Comparison of ENCODE assay signal across 8 mouse cellular contexts in the genomic region with DNA sequence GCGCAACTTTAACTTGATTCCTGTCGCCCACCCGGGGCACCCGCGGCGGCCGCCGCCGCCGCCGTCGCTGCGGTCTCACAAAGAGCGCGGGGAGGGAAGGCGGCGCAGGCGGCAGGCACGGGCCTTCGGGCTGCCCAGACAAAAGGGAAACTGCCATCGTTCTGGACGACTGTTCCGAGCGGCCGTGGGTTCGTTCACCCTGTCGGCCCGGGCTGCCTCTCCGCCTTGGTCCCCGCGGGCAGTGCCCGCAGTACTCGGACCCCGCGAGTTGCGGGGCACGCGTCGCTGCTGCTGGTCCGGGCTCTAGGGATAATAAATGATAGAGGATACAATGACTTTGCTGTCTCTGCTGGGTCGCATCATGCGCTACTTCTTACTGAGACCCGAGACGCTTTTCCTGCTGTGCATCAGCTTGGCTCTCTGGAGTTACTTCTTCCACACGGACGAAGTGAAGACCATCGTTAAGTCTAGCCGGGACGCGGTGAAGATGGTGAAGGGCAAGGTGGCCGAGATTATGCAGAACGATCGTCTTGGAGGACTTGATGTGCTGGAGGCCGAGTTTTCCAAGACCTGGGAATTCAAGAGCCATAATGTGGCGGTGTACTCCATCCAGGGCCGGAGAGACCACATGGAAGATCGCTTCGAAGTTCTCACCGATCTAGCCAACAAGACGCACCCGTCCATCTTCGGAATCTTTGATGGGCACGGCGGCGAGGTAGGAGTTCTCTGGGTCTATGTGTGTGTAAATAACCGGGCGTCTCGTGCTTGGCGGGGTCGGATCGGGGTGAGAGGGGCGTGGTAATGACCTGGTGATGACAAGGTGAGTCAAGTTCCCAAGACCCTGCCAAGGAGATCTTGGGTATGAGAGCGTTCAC. TPM values are rescaled to one million over a fixed set of nuclear protein-coding genes. Genes with fewer than 3 reads are reported as not detected.
DNase-seq lines count a peak whose midpoint lies in the region; TF ChIP-seq lines count a peak whose summit lies in the region.

No protein-coding gene starts in this region.

- H3K36me3 ChIP-seq in CH12.LX (replicated peaks in 1 of 2; ENCODE audit: control insufficient read depth in 1 of 2, insufficient read depth in 1 of 2, low read length in 1 of 2): no peaks in the 10 kb centered on the region
- no peaks in the 10 kb centered on the region for H3K36me3 ChIP-seq in kidney, adult 2 months (ENCODE audit: control insufficient read depth, insufficient read depth, low read length)

- no peak for TF ChIP-seq CTCF in CH12.LX (conservative IDR thresholded peaks at IDR 0.05 in 1 of 2, IDR thresholded peaks at IDR 0.05 in 1 of 2; ENCODE audit: low read depth in 2 of 2, low read length in 2 of 2)
- no peak for TF ChIP-seq CTCF in kidney, adult 2 months (conservative IDR thresholded peaks at IDR 0.05; ENCODE audit: insufficient read depth, insufficient read length, low read depth, low read length)

- intact Hi-C loops in gastrocnemius, postnatal 14 days (cut with DNase I; ENCODE audit: low total_unique reads): no loop called here

- DNase-seq in 3T3-L1 (ENCODE audit: low read depth, low spot score): peak; percentile 45
- peak; percentile 21 for DNase-seq in CH12.LX (ENCODE audit: extremely low read depth)
- DNase-seq in c-Kit-positive CD71-positive TER-119-negative erythroid progenitor cells, embryonic 14.5 days (ENCODE audit: low read depth): peak; percentile 33
- peak; percentile 11 for DNase-seq in gastrocnemius, postnatal 14 days
- peak; percentile 47 for DNase-seq in kidney, adult 2 months
- peak; percentile 5 for DNase-seq in lung, postnatal 10 days
- DNase-seq in spleen, postnatal 14 days (ENCODE audit: low spot score in 2 of 2): peak; percentile 20 to 45
- no peak for DNase-seq in right cerebral cortex, adult 18-20 months

- dilution Hi-C loops in CH12.LX (cut with MboI; ENCODE audit: extremely low pct_ligation_motif_present, extremely low pct_unique_long_range_greater_than_20kb, low sequenced_read_pairs): no loop called here

- in situ Hi-C loops in CH12.LX (cut with MboI; ENCODE audit: low pct_ligation_motif_present, low pct_unique_long_range_greater_than_20kb, low sequenced_read_pairs): no loop called here

- H3K4me1 ChIP-seq in CH12.LX (ENCODE audit: control insufficient read depth in 1 of 2, insufficient read depth in 2 of 2): peaks cover 4 to 26% of the 10 kb centered on the region in 2 experiments
- peaks cover 4% of the 10 kb centered on the region; the same call in 1 of the 2 replicates for H3K4me1 ChIP-seq in kidney, adult 2 months (ENCODE audit: control insufficient read depth, insufficient read depth, low read length)

- no peak for TF ChIP-seq RAD21 in CH12.LX (IDR thresholded peaks at IDR 0.05; ENCODE audit: low read depth, low read length)

- H3K4me2 ChIP-seq in CH12.LX (ENCODE audit: insufficient read depth, low read depth, poor library complexity, severe bottlenecking): peak overlapping the region; percentile 80

- no peaks in the 10 kb centered on the region for H3K79me2 ChIP-seq in CH12.LX (replicated peaks; ENCODE audit: control insufficient read depth, extremely low read depth, insufficient read depth, poor library complexity, severe bottlenecking)

- H3K27me3 ChIP-seq in CH12.LX (replicated peaks): peaks cover 15% of the 10 kb centered on the region
- no peaks in the 10 kb centered on the region for H3K27me3 ChIP-seq in kidney, adult 2 months (replicated peaks; ENCODE audit: control insufficient read depth, insufficient read depth, low read length)

- peak overlapping the region; percentile 63 for H3K9ac ChIP-seq in CH12.LX (ENCODE audit: insufficient read depth, low read depth)

- TF ChIP-seq POLR2A in CH12.LX (IDR thresholded peaks at IDR 0.05; ENCODE audit: low read depth, low read length): no peak
- no peak for TF ChIP-seq POLR2A in kidney, adult 2 months (IDR thresholded peaks at IDR 0.05; ENCODE audit: low read depth, low read length)

- under 1% methylated on average over 73 of the region's 73 CpGs for WGBS in kidney, adult 2 months

- H3K9me3 ChIP-seq in CH12.LX (replicated peaks; ENCODE audit: low read length): no peaks in the 10 kb centered on the region

- peak overlapping the region; percentile 37 to 70 (median 63) for H3K4me3 ChIP-seq in CH12.LX (replicated peaks in 1 of 3; ENCODE audit: low read depth in 2 of 3, low read length in 2 of 3, poor library complexity in 1 of 3)
- H3K4me3 ChIP-seq in kidney, adult 2 months (ENCODE audit: insufficient read depth, low read depth, low read length): peak overlapping the region; percentile 80

- no peak overlapping the region for H3K27ac ChIP-seq in CH12.LX (ENCODE audit: insufficient read depth, low read depth)
- 0 out of 2 replicates have a peak overlapping the region, but pooled peaks have one; percentile 58 for H3K27ac ChIP-seq in kidney, adult 2 months (ENCODE audit: insufficient read depth, low read depth, low read length)

- no peak for TF ChIP-seq EP300 in CH12.LX (IDR thresholded peaks at IDR 0.05; ENCODE audit: low read length)

TF ChIP-seq in CH12.LX, 34 proteins besides CTCF, POLR2A, EP300 and RAD21:
- no peak for TF ChIP-seq RCOR1 (conservative IDR thresholded peaks at IDR 0.05; ENCODE audit: low read depth, low read length)
- TF ChIP-seq TCF12 (IDR thresholded peaks at IDR 0.05; ENCODE audit: low read depth, low read length): no peak
- peak; percentile 57 for TF ChIP-seq BHLHE40 (IDR thresholded peaks at IDR 0.05; ENCODE audit: low read depth, low read length)

RNA-seq across cellular contexts. Expression of a gene that starts 0.8 kb away (rescaled TPM):
- total RNA-seq in CH12.LX (2012; rRNA removed): 0.34 and 0.68 TPM in 2 replicates
- 1.7 TPM in 2 replicates for total RNA-seq in CH12.LX (2014; rRNA removed)
- polyA plus RNA-seq in CH12.LX (2012; ENCODE audit: insufficient read length, low read depth): 2.0 and 2.4 TPM in 2 replicates
- 10 to 100 TPM; 33.8 to 34.5 TPM for total RNA-seq in gastrocnemius, postnatal 14 days (2021)
- 4.0 TPM in 2 replicates for polyA plus RNA-seq in kidney, adult 2 months (2012; rRNA removed)

Comparison
In these comparisons a context has a peak if more than half of its experiments do, and no peak if none do; other contexts are left out.
1. RNA of a gene that starts 0.8 kb away (total RNA-seq): 33.8 to 34.5 TPM in gastrocnemius, postnatal 14 days; 0.34 to 1.7 TPM in CH12.LX; every median in the first group is over 10 times any median in the second.